Mouse (Mus musculus): ENCODE data around the gene Rbm20.

The Rbm20 gene

DNA sequence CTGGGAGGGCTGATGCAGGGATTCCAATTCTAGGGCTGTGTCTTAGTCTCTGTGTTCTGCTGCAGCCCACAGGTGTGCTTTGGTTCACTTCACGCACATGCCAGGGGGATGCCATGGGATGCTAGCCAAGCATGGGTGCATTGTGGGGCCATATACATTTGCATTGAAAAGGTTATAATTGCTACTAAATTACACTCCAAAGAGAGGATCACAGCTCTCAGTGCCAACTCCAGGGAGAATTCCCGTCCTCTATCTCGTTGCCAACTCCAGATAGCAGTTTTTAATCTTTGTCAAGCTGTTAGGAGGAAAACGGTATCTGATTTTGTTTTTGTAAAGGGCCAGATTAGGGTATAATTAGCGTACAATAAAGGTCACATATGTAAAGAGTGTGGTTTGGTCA, 178.7 kb downstream of the Rbm20 start:
- no peak for DNase-seq

DNA sequence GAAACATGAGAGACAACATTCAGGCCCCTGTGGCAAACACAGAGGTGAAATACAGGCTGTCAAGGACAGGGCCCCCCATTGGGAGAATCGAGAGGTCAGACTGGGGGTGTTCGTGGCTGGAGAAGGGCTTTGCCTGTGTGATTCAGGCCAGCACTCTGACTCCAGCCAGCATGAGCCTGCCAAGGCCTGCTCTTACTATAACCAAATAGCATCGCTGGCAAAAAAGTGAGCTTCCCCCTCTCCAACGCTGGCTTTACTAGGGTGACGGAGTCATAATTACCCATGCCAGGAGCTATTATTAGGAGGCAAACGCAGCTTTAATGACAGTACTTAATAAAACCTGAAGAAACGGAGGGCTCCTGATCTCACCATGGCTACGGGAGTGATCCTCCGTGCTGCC, 179.7 kb downstream of the Rbm20 start:
- DNase-seq = no peak

DNA sequence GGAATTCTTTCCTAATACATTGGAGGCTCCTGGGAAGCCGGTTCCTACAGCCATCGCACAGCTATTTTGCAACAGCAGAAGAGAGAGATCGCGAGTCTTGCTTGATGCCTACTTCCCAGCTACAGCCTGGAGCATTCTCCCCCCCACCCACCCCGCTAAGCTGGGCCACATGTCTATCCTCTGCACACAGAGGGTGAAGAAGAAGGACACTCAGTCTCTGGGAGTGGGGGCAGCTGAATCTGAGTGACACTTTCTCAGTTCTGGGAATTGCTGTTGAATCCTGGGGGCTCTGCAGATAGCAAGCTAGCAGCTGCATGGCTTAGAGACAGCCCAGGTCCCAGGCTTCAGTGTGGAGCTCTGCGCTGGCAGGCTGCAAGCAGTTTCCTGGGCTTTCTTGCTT, 180.9 kb downstream of the Rbm20 start:
- DNase-seq = no peak

DNA sequence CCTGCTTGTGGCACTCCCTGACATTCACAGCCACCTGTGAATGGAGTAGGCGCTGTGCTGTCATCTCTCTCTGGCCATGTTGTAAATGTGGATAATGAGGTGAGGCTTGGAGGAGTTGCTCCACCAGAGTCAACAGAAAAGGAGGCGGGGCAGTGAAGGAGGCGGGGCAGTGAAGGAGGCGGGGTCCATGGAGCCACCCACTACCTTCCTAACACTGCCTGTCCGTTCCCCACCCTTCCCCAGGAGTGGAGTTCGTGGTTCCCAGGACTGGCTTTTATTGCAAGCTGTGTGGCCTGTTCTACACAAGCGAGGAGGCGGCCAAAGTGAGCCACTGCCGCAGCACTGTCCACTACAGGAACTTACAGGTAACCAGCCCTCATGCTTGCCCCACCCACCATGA, 182.0 kb downstream of the Rbm20 start:
- DNase-seq = no peak

DNA sequence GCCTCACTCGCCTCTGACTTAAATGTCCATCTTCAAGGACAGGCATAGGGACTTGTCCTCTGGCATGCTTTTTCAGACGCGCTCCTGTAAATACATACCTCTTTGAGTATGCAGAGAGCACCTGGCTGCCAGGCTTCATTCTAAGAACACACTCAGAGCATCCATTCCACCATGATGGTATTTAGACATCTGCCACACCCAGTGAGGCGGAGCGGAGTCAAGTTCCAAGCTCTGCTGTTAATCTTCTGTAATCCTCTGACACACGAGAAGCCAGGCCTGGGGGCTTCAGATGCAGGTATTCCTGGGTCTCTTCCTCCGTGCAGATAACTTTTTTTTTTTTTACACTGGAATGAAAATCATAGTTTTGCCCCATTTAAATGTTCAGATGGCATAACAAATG, 182.5 kb downstream of the Rbm20 start:
- no peak for DNase-seq

DNA sequence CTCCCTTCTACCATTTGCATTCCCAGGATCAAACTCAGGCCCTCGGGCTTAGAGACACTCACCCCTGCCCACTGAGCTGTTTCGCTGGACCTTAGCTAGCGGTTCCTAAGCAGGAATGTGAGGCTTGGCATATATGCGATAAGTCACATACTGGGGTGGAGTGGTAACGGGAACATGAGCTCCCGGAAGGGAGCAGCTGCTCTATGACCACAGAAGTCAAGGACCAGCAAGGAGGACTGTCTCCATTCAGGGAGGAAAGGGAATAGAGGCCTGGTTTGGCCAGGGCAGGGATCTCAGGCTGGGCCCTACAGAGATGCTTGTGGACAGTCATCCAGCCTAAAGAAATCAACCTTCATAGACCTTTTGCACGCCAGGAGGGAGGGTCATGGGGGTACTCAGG, 184.2 kb downstream of the Rbm20 start:
- no peak for DNase-seq

DNA sequence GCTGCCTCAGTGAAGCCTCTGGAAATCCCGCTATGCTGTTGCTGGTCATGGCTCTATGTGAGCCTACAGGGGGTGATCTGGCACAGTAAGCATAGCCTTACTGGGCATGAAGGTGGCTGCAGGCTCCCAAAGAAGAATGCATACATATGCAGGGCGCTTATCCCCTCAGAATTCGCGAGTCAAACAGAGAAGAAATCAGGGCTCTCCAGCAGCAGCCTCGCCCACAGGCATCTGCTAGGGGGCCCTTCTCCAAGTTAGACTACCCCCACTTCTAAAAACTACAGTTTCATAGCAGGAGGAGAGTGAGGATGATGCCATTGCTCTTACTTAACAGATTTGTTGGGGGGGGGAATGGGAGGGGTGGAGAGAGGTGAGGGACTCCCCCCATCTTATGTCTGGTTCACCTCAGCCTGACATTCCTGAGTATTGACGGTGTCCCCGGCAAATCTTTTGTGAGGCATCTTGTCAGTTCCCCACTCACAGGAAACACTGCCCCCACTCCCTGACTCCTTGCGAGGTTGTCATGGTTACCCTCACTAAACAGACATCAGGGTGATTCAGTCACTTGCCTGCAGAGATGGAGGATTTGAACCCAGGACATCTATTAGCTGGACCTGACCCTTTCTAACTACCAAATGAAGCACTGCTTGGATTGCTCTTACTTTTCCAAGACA, 185.6 kb downstream of the Rbm20 start:
- DNase-seq = peak; percentile 49

DNA sequence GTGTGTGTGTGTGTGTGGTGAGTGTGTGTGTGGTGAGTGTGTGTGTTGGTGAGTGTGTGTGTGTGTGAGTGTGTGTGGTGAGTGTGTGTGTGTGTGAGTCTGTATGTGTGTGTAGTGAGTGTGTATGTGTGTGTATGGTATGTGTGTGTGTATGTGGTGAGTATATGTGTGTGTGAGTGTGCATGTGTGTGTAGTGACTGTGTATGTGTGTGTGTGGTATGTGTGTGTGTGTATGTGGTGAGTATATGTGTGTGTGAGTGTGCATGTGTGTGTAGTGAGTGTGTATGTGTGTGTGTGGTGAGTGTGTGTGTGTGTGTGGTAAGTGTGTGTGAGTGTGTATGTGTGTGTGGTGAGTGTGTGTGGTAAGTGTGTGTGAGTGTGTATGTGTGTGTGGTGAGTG, 190.1 kb downstream of the Rbm20 start:
- DNase-seq = no peak

DNA sequence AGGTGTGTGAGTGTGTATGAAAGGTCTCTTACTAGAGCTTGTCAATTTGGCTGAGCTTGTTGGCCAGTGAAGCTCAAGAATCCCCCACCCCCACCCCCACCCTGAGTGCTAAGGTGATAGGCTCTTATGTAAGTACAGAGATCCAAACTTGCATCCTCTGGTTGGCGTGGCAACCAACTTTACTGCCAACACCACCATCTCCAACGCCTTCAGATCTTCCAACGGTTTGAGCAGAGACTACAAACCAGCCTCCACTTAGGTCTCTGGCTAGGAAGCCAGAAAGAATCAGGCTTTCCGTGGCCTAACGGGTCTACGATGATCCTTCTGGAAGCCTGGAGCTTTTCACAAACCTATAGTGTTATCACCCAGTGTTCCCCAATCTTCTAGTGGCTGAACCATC, 191.0 kb downstream of the Rbm20 start:
- peak; percentile 48 for DNase-seq

DNA sequence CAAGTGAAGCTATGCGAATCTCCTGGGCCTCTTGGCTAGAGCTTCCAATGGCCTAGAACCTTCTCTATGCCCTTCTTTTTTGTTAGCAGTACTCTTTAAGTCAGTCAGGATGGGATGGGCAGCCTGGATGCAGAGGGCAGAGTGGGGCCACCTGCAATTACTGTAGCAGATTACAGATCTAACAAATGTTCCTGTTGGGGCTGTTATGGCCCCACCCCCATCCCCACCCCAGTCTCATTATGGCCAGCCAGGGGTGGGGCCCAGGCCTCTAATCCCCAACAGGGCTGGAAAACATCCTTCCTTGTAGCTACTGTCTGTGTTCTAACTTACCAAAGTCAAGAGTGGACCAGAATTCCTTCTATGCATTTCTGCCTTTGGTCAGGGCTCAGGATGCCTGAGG, 191.7 kb downstream of the Rbm20 start:
- DNase-seq = no peak

DNA sequence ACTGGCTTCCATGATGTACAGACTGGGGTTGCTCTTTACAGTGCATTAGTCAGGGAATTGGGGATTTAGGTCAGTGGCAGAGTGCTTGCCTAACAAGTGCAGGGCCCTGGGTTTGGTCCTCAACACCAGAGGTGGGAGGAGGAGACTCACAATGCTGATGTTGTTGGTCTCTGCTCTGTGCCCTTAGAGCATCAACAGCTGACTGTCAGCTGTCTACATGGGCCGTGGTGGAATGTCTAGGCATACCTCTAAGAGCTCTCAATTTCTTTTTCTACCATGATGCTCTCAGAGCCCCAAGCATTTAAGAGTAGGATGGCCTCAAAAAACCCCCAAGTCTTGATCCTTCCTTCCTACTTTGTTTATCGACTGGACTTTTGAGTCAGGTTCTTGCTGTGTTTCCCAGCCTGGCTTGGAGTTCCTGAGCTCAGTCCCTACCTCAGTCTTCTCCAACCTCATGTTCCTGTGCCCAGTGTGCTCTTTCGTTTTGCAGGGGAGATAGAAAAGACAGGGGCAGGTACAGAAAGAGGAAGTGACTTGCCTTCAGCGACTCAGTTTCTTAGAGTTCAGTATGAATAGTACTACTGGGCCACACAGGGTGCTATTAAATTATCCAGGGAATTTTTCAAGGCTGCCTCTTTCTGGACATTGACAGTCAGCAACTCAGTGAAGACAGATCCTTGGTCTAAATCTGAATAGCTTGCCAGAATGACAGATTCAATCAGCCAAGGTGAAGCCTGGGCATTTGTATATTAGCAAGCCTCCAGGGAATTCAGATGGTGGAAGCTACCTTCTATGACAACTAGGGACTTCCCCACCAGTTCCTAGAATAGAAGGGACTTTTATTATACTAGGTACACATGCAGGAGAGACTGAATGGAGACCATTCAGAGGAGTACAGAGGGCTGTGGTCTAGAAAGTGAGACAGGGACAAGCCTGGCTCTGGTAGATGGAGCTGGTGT, 192.6 kb downstream of the Rbm20 start:
- no peak for DNase-seq

DNA sequence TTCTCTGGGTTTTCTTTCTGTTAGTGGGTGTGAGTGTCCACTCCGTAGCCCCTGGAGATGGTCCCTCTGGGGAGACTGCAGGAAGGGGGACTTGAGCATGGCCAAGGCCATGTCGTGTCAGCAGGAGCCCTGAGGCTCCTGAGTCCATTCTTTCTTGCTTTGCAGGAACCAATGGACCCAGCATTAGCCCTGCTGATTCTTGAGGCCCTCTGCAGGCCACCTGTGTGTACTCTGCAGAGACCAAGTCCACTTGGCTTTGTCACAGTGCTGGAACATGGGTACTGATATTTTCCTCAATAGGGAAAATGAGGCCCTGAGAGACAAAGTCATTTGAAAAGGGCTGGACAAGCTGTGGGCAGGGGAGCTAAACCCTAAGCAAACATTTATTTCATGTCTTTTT, 193.5 kb downstream of the Rbm20 start:
- DNase-seq = no peak

DNA sequence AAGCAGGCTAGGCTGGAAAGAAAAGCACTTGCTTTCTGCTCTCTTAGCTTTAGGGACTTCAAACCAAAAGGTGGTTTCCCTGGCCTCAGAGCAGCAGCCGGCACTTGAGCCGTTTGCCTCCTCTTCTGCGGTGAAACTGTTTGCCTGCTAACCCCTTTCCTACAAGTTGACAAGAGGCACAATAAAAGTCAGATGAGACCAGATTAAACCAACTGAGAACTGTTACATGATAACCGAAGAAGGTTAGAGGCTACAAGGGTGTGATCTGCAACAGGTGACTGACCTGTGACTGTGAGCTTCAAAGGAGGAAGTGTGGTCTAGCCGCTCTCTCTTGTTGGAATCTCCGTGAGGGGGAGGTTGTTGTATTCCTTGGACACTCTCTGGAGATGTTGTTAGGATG, 194.4 kb downstream of the Rbm20 start:
- DNase-seq = no peak

DNA sequence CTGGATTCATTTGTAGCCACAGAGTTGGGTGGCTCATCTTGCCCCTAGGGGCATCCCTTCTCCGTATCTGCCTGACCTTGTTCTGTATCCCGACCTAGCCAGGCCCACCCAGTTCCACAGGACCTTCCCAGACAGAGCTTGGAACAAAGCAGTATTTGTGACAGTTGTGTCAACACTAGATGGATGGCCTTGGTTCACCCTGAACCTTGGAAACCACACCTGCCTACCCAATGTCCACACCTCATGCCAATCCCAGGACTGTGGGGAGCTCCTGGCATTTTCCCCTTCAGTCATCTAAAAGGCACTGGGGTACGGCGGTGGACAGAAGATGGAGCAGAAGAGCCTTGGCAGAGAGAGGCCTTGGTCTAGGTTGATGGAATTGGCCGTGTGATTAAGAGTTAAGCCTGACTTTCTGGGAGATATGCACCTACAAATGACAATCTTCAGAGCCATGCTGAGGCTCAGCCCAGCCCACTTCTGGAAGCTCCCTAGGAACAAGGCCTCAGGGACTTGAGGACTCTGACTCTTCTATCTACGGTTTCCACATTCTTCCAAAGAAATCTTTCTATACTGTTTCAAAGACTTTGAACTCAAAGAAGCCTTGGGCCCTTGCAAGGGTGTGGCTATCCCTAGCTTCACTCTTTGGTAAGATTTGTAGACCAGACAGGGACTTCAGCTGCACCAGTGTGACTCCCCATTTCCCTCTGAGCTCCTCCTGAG, 196.0 kb downstream of the Rbm20 start:
- DNase-seq = no peak

DNA sequence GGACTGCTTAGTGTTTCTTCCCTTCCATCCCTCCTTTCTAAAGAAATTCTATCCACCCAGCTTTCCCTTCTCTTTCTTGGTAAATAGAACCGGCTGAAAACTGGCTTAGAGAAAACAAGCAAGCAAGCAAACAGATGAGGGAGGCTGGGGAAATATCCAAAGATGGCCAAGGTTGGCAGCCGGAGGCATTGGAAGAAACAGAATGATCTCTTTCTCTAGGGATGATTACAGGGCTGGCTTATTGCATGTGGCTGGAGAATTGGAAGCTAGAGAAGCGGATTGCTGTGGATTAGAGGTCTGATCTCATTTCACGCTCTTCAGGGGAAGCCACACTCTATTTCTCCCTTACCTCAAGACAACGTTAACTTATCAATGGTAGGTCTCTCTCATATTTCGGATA, 198.1 kb downstream of the Rbm20 start:
- DNase-seq = no peak

DNA sequence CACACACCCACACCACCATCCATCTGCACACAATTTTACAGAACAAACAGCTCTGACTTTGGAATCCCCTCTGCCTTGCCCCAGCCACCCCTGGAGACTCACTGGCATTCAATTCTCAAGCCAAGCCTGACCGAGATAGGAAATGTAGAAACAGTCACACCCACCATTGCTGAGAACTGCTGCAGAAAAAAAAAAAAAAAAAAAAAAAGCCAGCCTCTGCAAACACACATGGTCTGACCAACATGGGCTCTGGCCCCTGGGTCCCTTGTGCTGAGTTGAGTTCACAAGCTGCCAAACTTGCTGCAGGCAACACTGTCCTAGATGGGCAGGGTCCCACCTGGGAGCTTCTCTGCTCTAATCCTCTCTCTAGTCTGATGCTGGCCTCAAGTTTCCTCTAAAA, 200.7 kb downstream of the Rbm20 start:
- no peak for DNase-seq

DNA sequence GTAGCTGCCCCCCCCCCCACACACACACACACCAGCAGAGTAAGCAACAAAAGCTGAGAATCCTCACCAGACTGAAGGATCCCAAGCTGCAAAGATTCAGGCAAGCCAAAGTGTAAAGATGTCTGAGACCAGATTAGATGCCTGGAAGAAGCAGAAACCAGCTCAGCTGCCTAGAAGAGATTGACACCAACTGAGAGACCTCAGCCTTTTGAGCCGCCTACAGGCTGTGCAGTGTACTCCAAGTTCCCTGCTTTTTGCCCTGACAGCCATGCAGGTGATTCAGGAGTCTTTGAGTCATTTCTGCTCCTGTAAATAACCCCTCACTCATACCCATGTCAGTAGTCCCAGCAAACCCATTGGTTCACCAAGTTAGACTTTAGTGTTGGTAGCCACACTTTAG, 203.4 kb downstream of the Rbm20 start:
- no peak for DNase-seq

DNA sequence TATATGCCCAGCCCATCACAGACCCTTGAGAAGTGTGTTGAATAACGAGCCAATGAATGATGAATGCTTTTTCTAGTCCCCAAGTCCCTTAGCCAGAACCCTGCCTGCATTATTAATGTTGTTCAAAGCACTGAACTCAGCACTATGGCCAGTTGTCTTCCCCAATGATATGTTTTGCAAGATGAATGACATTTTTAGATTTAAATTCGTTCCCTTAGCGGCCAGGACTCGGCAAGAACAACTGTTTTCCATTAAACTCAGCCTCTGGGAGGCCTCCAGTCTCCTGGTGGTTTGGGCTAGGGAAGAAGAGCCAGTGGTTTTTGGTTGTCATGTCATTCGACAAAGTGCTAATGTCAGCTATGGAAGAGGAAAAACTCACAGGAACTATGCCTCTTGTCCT, 204.7 kb downstream of the Rbm20 start:
- DNase-seq = no peak

DNA sequence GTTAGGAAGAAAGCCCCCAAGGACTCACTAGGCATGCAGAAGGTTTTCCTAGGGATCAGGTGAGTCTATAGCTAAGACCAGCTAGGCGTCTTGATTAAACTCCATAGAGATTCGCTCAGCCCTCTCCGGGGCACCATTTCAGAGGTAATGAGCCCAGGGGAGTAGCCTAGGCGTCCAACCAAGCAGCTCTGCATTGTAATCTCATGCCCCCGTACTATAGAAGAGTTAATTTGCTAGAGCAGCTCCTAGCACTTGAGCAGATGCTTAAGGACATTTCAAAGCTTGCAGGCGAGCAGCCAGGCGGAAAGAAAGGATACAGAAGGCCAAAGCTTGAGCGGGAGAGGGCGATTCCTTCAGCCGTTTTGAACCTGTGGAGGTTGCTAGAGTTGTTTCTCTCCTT, 208.3 kb downstream of the Rbm20 start:
- DNase-seq = no peak

DNA sequence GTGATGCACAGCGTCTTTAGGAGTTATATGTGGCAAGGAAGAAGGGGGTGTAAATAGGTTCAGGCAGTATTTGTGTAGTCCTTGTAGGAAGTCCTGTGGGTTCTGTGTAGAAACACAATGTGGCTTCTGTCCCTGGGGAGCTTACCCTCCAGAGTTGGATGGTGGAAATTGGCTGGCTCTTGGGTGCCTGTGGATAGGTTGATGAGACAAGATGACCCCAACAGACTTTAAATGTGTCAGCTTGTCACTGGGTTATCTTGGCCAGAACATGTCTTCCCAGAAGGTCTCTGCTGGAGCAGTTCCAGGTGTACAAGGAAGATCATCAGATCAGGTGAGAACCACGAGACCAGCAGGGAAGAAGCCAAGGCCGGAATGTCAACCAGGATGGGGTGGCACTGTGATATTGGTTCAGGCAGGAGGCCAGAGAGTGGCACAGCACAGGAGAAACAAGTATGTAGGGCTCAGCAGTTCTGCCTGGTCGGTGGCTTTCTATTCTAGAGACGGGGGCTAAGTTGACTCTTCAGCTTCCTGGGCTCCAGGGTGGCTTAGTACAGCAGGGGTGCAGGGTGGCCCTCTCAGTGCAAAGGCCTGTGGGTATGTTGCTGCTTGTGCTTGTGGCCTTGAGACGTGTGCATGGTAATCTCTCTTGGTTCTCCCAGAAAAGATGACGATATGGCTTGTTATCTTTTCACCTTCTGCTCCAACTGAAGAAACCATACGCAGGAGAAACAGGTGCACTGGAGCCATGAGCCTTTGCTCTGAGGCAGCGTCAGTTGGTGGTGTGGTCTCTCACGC, 209.7 kb downstream of the Rbm20 start:
- no peak for DNase-seq

DNA sequence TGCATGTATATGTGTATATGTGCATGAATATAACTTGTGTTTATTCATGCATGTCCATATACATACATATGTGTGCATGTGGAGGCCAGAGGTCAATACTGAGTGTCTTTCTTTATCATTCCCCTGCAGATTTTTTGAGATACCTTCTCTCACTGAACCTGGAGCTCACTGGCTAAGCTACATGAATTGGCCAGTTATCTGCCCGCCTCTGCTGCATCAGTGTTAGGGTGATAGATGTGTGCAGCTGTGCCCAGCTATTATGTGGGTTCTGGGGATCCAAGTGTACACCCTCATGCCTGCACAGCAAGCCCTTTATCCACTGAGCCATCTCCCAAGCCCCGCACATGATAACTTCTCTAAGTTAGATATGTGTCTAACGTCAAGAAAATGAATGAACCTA, 210.7 kb downstream of the Rbm20 start:
- DNase-seq = no peak

DNA sequence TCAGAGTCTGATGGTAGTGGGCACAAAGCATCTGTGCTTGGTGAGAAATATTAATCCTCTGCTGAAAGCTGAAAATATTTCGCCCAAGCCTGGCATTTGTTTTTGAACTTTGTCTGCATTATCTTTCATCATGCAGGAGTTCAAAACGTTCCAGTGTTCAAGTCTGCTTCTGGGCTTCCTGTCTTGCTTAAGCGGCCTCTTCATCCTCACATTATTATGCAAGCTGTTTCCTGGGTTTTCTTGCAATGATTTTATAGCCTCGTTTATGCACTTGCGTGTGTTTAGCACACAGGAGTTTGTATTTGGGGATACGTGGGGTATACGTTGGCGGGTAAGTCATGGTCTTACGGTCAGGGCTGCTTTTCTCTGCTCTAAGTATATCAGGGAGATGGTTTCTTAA, 211.2 kb downstream of the Rbm20 start:
- no peak for DNase-seq

DNA sequence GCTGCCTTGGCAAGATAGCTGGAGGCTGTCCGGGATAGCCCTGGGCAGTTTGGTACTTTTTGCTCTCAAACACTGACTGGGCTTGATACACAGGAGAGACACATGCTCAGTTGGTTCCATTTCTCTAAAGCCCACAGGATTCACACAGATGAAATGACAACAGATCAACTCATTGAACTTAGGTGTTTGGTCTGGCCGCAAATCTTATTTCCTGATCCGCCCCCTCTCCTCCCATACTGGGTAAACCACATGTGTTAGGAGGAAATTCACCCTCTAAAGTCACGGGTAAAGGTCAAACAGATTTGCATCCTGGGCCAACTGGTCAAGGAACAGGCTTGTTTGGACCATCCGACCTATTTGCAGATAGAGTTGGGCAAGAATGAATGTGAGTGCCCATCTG, 212.4 kb downstream of the Rbm20 start:
- DNase-seq = no peak

Measured in right cerebral cortex, postnatal 25 days (tissue).